Mouse (Mus musculus) bone marrow macrophage, adult 2 months (primary cell): ENCODE results near the gene Sh3bp1. TPM values are rescaled to one million over a fixed set of nuclear protein-coding genes. Genes with fewer than 3 reads are reported as not detected.

ENCODE experiments used
- H3K27ac ChIP-seq: 2 replicates; pipeline ENCODE4 v1.5.1; 2012; ENCODE audit warnings: low read depth, low read length; ENCODE audit not compliant: insufficient read depth
- H3K4me1 ChIP-seq: 2 replicates; pipeline ENCODE4 v1.6.1; 2012; ENCODE audit warnings: low read length; ENCODE audit not compliant: control insufficient read depth, insufficient read depth
- H3K4me3 ChIP-seq: 2 replicates; pipeline ENCODE4 v1.5.1; 2012; ENCODE audit warnings: mild to moderate bottlenecking, low read length, moderate library complexity; ENCODE audit not compliant: insufficient read depth
- CTCF ChIP-seq: IDR thresholded peaks from 2 replicates; pipeline ENCODE4 v1.5.1; 2012; ENCODE audit warnings: low read depth, mild to moderate bottlenecking, low read length, moderate library complexity
- POLR2A ChIP-seq: IDR thresholded peaks from 2 replicates; pipeline ENCODE4 v1.6.1; 2012; ENCODE audit warnings: mild to moderate bottlenecking, low read depth, low read length, borderline replicate concordance
- polyA plus RNA-seq: library from polyadenylated mRNA; stranded (reverse); fragments of >200 nt; gene quantifications from 2 replicates; pipeline ENCODE4 v1.2.4, GENCODE M21; 2012; ENCODE audit not compliant: missing spikeins, insufficient read depth, insufficient read length

Sh3bp1 gene
- polyA plus RNA-seq, 1 experiment = 180 TPM

DNA sequence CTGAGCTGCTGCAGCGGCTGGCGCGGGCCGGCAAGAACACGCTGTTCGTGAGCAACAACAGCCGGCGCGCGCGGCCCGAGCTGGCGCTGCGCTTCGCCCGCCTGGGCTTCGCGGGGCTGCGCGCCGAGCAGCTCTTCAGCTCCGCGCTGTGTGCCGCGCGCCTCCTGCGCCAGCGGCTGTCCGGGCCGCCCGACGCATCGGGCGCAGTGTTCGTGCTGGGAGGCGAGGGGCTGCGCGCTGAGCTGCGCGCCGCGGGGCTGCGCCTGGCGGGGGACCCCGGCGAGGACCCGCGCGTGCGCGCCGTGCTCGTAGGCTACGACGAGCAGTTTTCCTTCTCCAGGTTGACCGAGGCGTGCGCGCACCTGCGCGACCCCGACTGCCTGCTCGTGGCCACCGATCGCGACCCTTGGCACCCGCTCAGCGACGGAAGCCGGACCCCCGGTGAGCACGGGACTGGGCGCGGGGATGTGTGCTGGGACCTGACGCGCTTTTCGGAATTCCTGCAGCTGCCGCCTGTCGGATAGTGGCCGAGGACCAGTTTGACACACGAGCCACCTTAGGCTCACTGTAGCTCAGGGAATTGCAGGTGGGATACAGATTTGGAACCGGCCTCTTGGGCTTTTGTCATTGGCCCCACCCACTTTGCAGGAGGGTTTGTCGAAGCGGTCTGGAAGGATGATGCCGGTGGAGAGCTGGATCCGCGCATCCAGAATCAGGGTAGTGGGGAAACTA, 14.7 kb downstream of the Sh3bp1 start:
- TF ChIP-seq POLR2A (no peak), CTCF (no peak)
- Histone ChIP-seq H3K27ac (no peak overlapping the region), H3K4me3 (peak overlapping the region; percentile 76), H3K4me1 (peaks cover 8% of the 10 kb centered on the region)

- TF ChIP-seq POLR2A = no peak
- TF ChIP-seq CTCF = no peak
- peaks cover 8% of the 10 kb centered on the region for H3K4me1 ChIP-seq
Observed at GRCm38 (mm10) chr15:78914823-78915659, 15.5 kb downstream of the Sh3bp1 start.

GRCm38 (mm10) chr15:78915660-78916017, 16.1 kb downstream of the Sh3bp1 start:
- Histone ChIP-seq H3K27ac (no peak overlapping the region), H3K4me1 (peaks cover 8% of the 10 kb centered on the region), H3K4me3 (no peak overlapping the region)
- TF ChIP-seq POLR2A (no peak), CTCF (peak; percentile 53)

More at GRCm38 (mm10) chr15:78914823-78915659, 15.5 kb downstream of the Sh3bp1 start:
- Histone ChIP-seq H3K4me3 (peak overlapping the region; percentile 76), H3K27ac (no peak overlapping the region)

DNA sequence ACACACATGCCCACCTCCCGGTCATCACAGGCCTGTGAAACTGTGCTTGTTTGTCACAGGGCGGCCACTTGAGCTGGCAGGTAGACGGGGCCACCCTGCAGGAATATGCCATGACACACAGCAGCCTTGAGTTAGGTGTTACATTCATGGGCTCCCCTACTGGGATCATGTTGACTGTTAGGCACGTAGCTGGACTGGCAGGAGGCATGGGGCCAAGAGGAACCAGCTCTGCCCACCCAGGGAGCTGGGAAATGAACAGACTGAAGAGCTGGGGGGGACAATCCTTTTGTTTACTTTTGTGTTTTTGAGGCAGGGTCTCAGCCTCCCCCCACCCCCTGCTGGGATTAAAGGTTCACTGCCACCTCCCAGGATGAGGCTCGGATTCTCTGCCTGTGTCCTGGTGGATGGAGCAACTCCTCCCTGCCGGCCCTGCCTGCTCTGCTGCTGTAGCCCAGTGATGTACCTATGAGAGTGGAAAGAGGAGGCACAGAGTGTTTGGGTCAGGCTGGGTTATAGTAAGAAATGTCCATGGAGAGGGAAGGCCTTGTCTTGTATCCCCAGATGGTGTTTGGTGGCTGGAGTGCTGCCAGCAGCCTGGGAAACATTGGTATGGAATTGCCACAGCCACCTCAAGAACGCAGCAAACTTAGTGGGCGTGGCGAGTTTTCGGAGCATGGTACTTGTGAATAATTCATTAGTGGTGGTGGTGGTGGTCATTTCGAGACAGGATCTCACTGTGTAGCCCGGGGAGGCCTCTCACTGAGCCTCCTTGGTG, 16.7 kb downstream of the Sh3bp1 start:
- TF ChIP-seq POLR2A = no peak
- TF ChIP-seq CTCF = no peak
- Histone ChIP-seq H3K4me3 (no peak overlapping the region), H3K4me1 (peaks cover 8% of the 10 kb centered on the region), H3K27ac (no peak overlapping the region)

- peaks cover 8% of the 10 kb centered on the region for H3K4me1 ChIP-seq
- H3K4me3 ChIP-seq = no peak overlapping the region
- TF ChIP-seq CTCF = no peak
- no peak for TF ChIP-seq POLR2A
- no peak overlapping the region for H3K27ac ChIP-seq
Observed at GRCm38 (mm10) chr15:78918126-78918525, 18.6 kb downstream of the Sh3bp1 start.

- no peak overlapping the region for H3K4me3 ChIP-seq
- TF ChIP-seq POLR2A = no peak
- H3K27ac ChIP-seq = no peak overlapping the region
- peaks cover 9% of the 10 kb centered on the region for H3K4me1 ChIP-seq
Observed at GRCm38 (mm10) chr15:78919914-78920313, 20.3 kb downstream of the Sh3bp1 start.

- H3K4me1 ChIP-seq = peaks cover 13% of the 10 kb centered on the region
- H3K4me3 ChIP-seq = no peak overlapping the region
- TF ChIP-seq POLR2A (no peak), CTCF (no peak)
- no peak overlapping the region for H3K27ac ChIP-seq
Observed at GRCm38 (mm10) chr15:78922700-78923099, 23.1 kb downstream of the Sh3bp1 start.

GRCm38 (mm10) chr15:78923585-78923984, 24.0 kb downstream of the Sh3bp1 start:
- TF ChIP-seq POLR2A = no peak
- TF ChIP-seq CTCF = no peak
- Histone ChIP-seq H3K27ac (no peak overlapping the region), H3K4me3 (no peak overlapping the region), H3K4me1 (peaks cover 16% of the 10 kb centered on the region)

DNA sequence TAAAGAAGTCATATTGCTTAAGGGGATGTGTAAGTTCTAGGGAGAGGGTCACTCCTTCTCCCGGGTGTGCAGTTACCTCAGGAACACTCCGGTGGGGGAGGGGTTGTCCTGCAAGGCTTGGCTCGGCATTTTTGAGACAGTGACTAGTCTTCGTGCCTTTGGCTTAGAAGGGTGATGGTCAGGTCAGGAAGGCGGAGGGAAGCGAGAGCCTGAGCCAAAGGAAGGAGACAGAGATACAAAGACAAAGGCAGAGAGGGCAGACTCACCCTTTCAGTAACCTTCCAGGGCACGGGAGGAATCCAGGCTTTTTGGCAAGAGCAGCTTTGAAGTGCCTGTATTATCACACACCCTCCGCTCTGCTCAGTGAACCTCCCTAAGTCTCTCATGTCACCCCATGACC, 25.6 kb downstream of the Sh3bp1 start:
- Histone ChIP-seq H3K4me3 (no peak overlapping the region), H3K27ac (no peak overlapping the region), H3K4me1 (peaks cover 17% of the 10 kb centered on the region)
- TF ChIP-seq CTCF (no peak), POLR2A (no peak)
